Mouse (Mus musculus): Measurements from ENCODE around the gene Ror2. TPM values are rescaled to one million over a fixed set of nuclear protein-coding genes. Genes with fewer than 3 reads are reported as not detected.
"Not testable (repeated sequence)": the region's sequence is repeated elsewhere in the genome, so short reads cannot be mapped to it uniquely, and the experiment has no call there.

Ror2 gene
- not detected in 2 replicates for polyA plus RNA-seq (2012; ENCODE audit: insufficient read depth, low replicate concordance)

DNA sequence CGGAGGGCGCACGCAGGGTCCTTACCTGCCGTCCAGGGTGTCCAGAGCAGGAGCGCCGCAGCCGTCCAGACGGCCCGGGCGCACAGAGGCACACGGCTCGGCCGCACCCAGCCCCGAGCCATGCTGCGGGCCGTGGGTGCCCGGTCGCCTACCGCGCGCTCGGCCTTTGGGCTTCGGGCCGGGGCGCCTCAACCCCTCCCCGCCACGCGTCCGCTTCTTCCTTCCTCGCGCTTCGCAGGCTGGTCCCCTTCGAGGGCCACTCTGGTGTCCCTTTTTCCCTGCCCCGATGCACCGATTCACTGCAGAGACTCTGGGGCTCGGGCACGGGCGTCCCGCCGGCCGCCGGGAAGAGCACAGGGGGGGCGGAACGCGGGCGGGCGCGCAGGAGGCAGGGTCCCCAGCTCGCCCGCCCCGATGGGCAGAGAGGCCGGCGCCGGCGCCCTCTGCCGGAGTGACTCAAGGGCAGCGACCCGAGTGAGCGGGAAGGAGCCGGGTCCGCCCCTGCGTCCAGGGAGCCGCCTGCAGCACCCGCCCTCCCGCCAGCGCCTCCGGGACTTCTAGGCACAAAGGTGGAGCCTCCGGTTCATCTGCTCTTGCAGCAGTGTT is at the start of gene Ror2:
Gene Ror2 (minus strand): TSS at position 369 of the 606 bp plus-strand sequence.
- peaks cover 60% of the 10 kb centered on the region for H3K27me3 ChIP-seq (replicated peaks)
- H3K9me3 ChIP-seq: peaks cover 18% of the 10 kb centered on the region
- H3K4me1 ChIP-seq: 0 out of 2 replicates have a peak, but pooled peaks cover 4% of the 10 kb centered on the region
- H3K4me3 ChIP-seq (replicated peaks): no peak within 1 kb of the TSS
- no peaks in the 10 kb centered on the region for H3K36me3 ChIP-seq (replicated peaks; ENCODE audit: low read length)
- TF ChIP-seq GATA1 (IDR thresholded peaks at IDR 0.05; ENCODE audit: borderline replicate concordance, low read length): no peak
- TF ChIP-seq FLI1 (IDR thresholded peaks at IDR 0.05; ENCODE audit: low read length): no peak

DNA sequence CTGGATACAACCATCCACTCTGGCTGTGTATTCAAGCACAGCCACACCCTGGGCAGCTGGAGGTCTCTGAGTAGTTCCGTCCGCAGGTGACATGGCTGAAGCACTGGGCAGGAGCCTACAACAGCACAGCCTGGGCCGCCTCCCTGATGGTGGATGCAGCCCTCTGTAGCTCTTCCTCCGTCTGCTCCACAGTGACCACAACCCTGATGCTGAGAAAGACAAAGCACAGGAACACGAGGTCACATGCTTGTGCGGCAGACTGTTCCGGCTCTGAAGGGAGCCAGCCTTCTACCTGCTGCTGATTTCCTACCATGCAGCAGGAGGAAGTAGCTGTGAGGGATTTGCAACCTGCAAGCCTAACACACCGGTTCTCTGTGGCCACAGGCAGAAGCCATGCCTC is 47.8 kb upstream of the Ror2 start:
- Histone ChIP-seq H3K27me3 (replicated peaks) (no peaks in the 10 kb centered on the region), H3K9me3 (no peaks in the 10 kb centered on the region), H3K4me3 (replicated peaks) (no peak overlapping the region), H3K36me3 (replicated peaks; ENCODE audit: low read length) (peaks cover 73% of the 10 kb centered on the region), H3K4me1 (no peaks in the 10 kb centered on the region)
- TF ChIP-seq GATA1 (IDR thresholded peaks at IDR 0.05; ENCODE audit: borderline replicate concordance, low read length) (no peak), FLI1 (IDR thresholded peaks at IDR 0.05; ENCODE audit: low read length) (no peak)

DNA sequence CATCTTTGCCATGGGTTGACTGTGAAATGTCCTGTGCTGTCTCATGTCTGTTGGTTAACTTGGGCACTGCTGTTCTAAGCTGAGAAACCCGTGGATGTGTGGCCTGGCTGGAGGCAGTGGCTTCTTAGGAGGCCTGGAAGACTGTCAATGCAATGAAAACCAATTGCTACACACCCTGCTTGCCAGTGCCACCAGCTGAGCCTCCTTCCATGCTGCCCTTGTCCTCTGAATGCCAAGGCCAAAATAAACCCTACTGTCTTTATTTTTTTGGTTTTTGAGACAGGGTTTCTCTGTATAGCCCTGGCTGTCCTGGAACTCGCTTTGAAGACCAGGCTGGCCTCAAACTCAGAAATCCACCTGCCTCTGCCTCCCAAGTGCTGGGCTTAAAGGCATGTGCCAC is 44.3 kb upstream of the Ror2 start:
- Histone ChIP-seq H3K4me1 (no peaks in the 10 kb centered on the region), H3K36me3 (replicated peaks; ENCODE audit: low read length) (peaks cover 39% of the 10 kb centered on the region), H3K4me3 (replicated peaks) (no peak overlapping the region), H3K9me3 (peaks cover 8% of the 10 kb centered on the region), H3K27me3 (replicated peaks) (no peaks in the 10 kb centered on the region)
- no peak for TF ChIP-seq FLI1 (IDR thresholded peaks at IDR 0.05; ENCODE audit: low read length)
- no peak for TF ChIP-seq GATA1 (IDR thresholded peaks at IDR 0.05; ENCODE audit: borderline replicate concordance, low read length)

DNA sequence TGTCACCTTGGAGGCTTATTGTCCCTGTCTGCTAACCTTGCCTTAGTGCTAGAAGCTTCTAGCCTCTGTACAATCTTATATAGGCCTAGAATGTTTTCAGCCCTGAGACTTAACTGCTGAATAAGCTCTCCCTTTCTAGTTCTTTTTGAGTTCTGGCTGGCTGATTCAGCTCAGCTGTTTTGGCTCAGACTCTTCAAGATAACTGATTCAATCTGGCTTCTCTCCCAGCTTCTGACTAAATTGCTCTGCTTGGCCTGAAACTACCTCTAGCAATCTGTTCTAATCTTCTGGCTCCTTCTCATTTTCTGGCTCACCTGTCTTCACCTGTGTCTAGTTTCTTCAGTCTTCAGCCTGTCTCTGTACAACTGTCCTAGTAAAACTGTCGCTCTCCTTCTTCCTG is 39.6 kb upstream of the Ror2 start:
- no peaks in the 10 kb centered on the region for H3K4me1 ChIP-seq

DNA sequence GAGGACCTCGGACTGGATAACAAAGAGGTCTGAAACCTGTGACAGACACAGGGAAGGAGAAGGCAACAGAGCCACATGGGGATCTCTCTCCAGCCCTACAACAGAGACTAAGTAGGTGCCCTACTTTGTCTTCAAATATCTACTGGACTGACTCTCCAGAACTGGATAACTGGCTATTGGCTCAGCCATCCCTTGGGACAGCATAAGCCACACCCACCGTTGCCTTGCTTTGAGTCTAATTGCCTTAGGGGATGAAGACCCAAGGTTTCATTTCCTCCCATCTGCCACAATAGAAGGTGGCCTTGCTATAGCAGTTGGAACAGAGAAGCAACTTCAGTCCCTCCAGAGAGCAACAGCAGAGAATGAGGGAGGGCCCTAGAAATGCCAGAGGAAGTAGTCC is 37.7 kb upstream of the Ror2 start:
- Histone ChIP-seq H3K9me3 (peaks cover 27% of the 10 kb centered on the region), H3K27me3 (replicated peaks) (no peaks in the 10 kb centered on the region), H3K4me1 (no peaks in the 10 kb centered on the region), H3K36me3 (replicated peaks; ENCODE audit: low read length) (no peaks in the 10 kb centered on the region), H3K4me3 (replicated peaks) (no peak overlapping the region)
- TF ChIP-seq GATA1 (IDR thresholded peaks at IDR 0.05; ENCODE audit: borderline replicate concordance, low read length): no peak
- TF ChIP-seq FLI1 (IDR thresholded peaks at IDR 0.05; ENCODE audit: low read length): no peak

More for the DNA sequence above, 39.6 kb upstream of the Ror2 start:
- Histone ChIP-seq H3K27me3 (replicated peaks) (no peaks in the 10 kb centered on the region), H3K9me3 (peaks cover 24% of the 10 kb centered on the region), H3K4me3 (replicated peaks) (no peak overlapping the region), H3K36me3 (replicated peaks; ENCODE audit: low read length) (no peaks in the 10 kb centered on the region)
- TF ChIP-seq FLI1 (IDR thresholded peaks at IDR 0.05; ENCODE audit: low read length) (no peak), GATA1 (IDR thresholded peaks at IDR 0.05; ENCODE audit: borderline replicate concordance, low read length) (no peak)

DNA sequence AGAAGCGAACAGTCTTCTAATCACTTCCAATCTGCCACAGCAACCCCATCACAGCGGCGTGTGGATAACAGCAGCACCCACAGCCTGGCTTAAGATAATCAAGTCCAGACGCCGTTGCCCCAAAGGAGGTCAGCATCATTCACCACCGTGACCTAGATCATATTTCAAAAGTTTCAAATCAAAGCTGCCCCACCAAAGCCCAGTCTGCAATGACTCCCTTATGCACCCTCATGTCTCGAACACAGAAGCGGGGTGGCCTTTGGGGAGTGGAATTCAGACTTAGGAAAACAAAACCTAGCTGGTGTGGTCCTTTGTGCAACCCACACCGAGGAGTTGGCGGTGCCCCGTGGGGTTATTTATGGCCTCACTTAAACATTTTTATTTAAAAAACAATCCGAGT is 35.0 kb upstream of the Ror2 start:
- H3K27me3 ChIP-seq (replicated peaks): peaks cover 9% of the 10 kb centered on the region
- peaks cover 24% of the 10 kb centered on the region for H3K9me3 ChIP-seq
- H3K4me3 ChIP-seq (replicated peaks): no peak overlapping the region
- no peaks in the 10 kb centered on the region for H3K4me1 ChIP-seq
- no peaks in the 10 kb centered on the region for H3K36me3 ChIP-seq (replicated peaks; ENCODE audit: low read length)
- no peak for TF ChIP-seq GATA1 (IDR thresholded peaks at IDR 0.05; ENCODE audit: borderline replicate concordance, low read length)
- no peak for TF ChIP-seq FLI1 (IDR thresholded peaks at IDR 0.05; ENCODE audit: low read length)

DNA sequence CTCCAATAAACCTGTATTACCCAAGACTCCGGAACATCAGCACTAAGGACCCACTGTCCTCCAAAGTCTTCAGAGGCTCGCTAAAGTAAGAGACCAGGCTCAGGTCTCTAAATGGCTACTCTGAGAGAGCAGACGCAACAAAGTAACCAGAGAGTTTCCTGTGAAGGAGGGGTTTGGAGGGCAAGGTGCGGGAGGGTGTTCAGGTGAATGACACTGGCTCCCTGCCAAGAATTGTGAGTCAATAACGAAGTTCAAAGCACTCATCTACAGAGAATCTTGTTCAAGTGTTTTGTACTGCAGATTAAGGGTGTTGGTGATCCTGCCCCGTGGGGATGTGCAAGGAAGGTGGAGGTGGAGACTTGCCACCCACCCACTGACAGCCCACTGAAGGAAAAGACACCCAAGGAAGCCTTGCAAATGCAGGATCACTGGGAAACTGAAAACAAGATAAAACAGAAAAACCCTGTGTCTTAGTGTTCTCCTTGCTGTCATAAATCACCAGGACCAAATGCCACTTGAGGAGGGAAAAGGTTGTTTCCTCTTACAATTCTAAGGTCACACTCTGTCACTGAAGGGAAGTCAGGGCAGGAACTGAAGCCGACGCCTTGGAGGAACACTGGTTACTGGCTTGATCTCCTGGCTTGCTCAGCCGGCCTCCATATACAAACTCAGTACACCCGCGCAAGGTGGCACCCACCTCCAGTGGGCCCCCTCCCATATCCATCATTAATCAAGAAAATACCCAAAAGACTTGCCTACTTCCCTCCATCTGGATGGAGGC is 30.8 kb upstream of the Ror2 start:
- Histone ChIP-seq H3K9me3 (peaks cover 3% of the 10 kb centered on the region), H3K4me1 (no peaks in the 10 kb centered on the region), H3K36me3 (replicated peaks; ENCODE audit: low read length) (no peaks in the 10 kb centered on the region), H3K27me3 (replicated peaks) (peaks cover 16% of the 10 kb centered on the region), H3K4me3 (replicated peaks) (no peak overlapping the region)
- TF ChIP-seq GATA1 (IDR thresholded peaks at IDR 0.05; ENCODE audit: borderline replicate concordance, low read length) (no peak), FLI1 (IDR thresholded peaks at IDR 0.05; ENCODE audit: low read length) (no peak)

DNA sequence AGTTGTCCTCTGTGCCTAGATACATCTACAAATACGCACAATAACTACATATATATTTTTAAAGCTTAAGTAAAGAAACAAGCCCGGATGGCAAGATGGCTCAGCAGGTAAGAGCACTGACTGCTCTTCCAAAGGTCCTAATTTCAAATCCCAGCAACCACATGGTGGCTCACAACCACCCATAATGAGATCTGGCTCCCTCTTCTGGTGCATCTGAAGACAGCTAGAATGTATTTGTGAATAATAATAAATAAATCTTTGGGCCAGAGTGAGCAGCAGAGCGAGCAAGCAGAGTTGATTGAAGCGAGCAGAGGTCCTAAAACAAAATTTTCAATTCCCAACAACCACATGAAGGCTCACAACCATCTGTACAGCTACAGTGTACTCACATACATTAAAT is 29.8 kb upstream of the Ror2 start:
- H3K4me3 ChIP-seq (replicated peaks); H3K4me1 ChIP-seq; H3K36me3 ChIP-seq (replicated peaks; ENCODE audit: low read length); H3K9me3 ChIP-seq: not testable (repeated sequence)
- H3K27me3 ChIP-seq (replicated peaks): peaks cover 16% of the 10 kb centered on the region

DNA sequence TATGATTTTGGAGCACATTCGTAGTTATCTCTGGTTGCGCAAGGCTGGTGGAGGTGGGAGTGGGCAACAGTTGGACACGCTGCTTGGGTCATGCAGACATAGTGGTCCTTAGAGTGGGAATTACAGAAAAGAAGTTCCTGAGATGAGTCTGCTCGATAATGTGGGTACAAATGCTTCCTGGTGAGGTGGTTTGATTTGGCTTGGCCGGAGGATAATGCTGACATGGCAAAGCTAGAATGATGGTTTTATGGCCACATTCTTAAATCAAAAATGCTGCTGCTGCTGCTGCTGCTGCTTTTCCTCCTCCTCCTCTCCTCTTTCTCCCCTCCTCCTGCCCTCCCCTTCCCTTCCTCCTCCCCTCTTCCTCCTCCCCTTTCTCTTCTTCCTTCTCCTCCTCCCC is 24.5 kb upstream of the Ror2 start:
- TF ChIP-seq GATA1 (IDR thresholded peaks at IDR 0.05; ENCODE audit: borderline replicate concordance, low read length) (no peak), FLI1 (IDR thresholded peaks at IDR 0.05; ENCODE audit: low read length) (no peak)
- no peak overlapping the region for H3K4me3 ChIP-seq (replicated peaks)

DNA sequence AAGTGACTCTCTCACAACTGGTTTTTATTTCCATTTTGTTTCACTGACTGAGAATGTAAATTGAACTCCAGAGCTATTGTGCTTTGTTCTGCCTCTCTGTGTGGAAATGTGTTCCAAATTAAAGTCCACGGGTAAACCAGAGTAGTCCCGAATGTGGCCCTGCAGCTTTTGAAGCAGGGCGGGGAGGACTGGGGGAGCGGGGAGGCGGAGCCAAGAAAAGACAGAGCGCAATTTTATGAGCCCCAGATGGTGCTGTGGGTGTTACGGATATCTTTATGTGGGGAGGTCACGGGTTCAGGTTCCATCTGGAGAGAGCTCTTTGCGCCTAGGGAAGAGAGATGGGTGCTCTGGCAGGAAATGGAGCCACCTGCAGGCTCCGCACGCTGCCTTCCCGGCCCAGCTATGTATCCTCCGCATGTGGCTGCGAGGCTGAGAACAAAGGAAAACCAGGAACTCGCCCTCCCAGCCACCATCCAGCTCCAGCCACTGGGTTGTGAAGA is 23.8 kb upstream of the Ror2 start:
- TF ChIP-seq FLI1 (IDR thresholded peaks at IDR 0.05; ENCODE audit: low read length) (no peak), GATA1 (IDR thresholded peaks at IDR 0.05; ENCODE audit: borderline replicate concordance, low read length) (no peak)
- Histone ChIP-seq H3K4me1 (peaks cover 4% of the 10 kb centered on the region; the same call in 1 of the 2 replicates), H3K27me3 (replicated peaks) (peaks cover 21% of the 10 kb centered on the region), H3K36me3 (replicated peaks; ENCODE audit: low read length) (no peaks in the 10 kb centered on the region), H3K4me3 (replicated peaks) (peak overlapping the region; percentile 51), H3K9me3 (no peaks in the 10 kb centered on the region)

More for the DNA sequence above, 24.5 kb upstream of the Ror2 start:
- H3K36me3 ChIP-seq (replicated peaks; ENCODE audit: low read length): no peaks in the 10 kb centered on the region
- peaks cover 4% of the 10 kb centered on the region; the same call in 1 of the 2 replicates for H3K4me1 ChIP-seq
- H3K27me3 ChIP-seq (replicated peaks): peaks cover 21% of the 10 kb centered on the region
- H3K9me3 ChIP-seq: no peaks in the 10 kb centered on the region

Data from megakaryocyte, embryonic 14.5 days (primary cell).